ENCODE assay signal across 7 mouse cellular contexts in the genomic region with DNA sequence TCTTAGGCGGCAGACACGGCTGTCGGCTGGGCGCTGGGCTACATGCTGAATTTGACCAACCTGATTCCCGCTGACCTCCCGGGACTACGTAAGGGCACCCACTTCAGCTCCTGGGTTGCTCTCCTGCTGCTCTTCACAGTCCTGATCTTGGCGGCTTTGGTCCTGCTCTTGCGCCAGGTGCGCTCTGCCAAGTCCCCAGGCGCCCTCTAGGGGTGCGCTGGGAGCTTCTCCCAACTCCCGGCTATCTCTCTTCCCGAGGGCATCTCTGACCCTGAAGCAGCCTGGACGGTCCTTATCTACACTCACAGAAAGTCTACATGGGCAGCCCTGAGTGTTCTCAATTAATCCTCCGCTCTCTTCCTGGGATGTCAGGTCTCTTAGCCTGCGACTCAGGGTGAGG. TPM values are rescaled to one million over a fixed set of nuclear protein-coding genes. Genes with fewer than 3 reads are reported as not detected.
A peak's percentile ranks its signal among the peaks of the same experiment; 100 is the strongest.
DNase-seq lines count a peak whose midpoint lies in the region; ATAC-seq and TF ChIP-seq lines count a peak whose summit lies in the region.

No protein-coding gene starts in this region.

- WGBS in forebrain, embryonic 15.5 days = 5% methylated on average over 17 of the region's 17 CpGs
- WGBS in hindbrain, embryonic 12.5 days = 2% methylated on average over 17 of the region's 17 CpGs
- WGBS in limb, embryonic 15.5 days = 3% methylated on average over 17 of the region's 17 CpGs
- 3% methylated on average over 17 of the region's 17 CpGs for WGBS in midbrain, embryonic 16.5 days

- peak; percentile 68 for DNase-seq in NIH3T3 (ENCODE audit: low read depth)
- DNase-seq in brain, embryonic 14.5 days (ENCODE audit: low read depth) = peak; percentile 76
- peak; percentile 74 for DNase-seq in testis, postnatal 10 days (ENCODE audit: low spot score)

- H3K4me3 ChIP-seq in forebrain, embryonic 15.5 days = peak overlapping the region; percentile 41
- H3K4me3 ChIP-seq in hindbrain, embryonic 12.5 days = peak overlapping the region; percentile 14
- H3K4me3 ChIP-seq in limb, embryonic 15.5 days = peak overlapping the region; percentile 9
- H3K4me3 ChIP-seq in midbrain, embryonic 16.5 days (ENCODE audit: low read depth, low read length) = peak overlapping the region; percentile 36

- H3K36me3 ChIP-seq in forebrain, embryonic 15.5 days = no peaks in the 10 kb centered on the region
- H3K36me3 ChIP-seq in hindbrain, embryonic 12.5 days = no peaks in the 10 kb centered on the region
- H3K36me3 ChIP-seq in limb, embryonic 15.5 days = no peaks in the 10 kb centered on the region
- H3K36me3 ChIP-seq in midbrain, embryonic 16.5 days (ENCODE audit: control insufficient read depth, insufficient read depth, low read length) = no peaks in the 10 kb centered on the region

- H3K27me3 ChIP-seq in forebrain, embryonic 15.5 days = peaks cover 43% of the 10 kb centered on the region
- H3K27me3 ChIP-seq in hindbrain, embryonic 12.5 days = peaks cover 65% of the 10 kb centered on the region
- H3K27me3 ChIP-seq in limb, embryonic 15.5 days = peaks cover 98% of the 10 kb centered on the region
- H3K27me3 ChIP-seq in midbrain, embryonic 16.5 days (ENCODE audit: control insufficient read depth, insufficient read depth, low read depth, low read length) = peaks cover 42% of the 10 kb centered on the region

- no peak overlapping the region for H3K27ac ChIP-seq in forebrain, embryonic 15.5 days (replicated peaks)
- H3K27ac ChIP-seq in hindbrain, embryonic 12.5 days = no peak overlapping the region
- H3K27ac ChIP-seq in limb, embryonic 15.5 days = no peak overlapping the region
- no peak overlapping the region for H3K27ac ChIP-seq in midbrain, embryonic 16.5 days (ENCODE audit: low read length)

- peak overlapping the region; percentile 60 for H3K4me2 ChIP-seq in forebrain, embryonic 15.5 days (replicated peaks)
- H3K4me2 ChIP-seq in hindbrain, embryonic 12.5 days (replicated peaks) = peak overlapping the region; percentile 44
- H3K4me2 ChIP-seq in limb, embryonic 15.5 days = no peak overlapping the region; the same call in 1 of the 2 replicates
- H3K4me2 ChIP-seq in midbrain, embryonic 16.5 days (ENCODE audit: low read length) = peak overlapping the region; percentile 68

- peak overlapping the region; percentile 45 for H3K9ac ChIP-seq in forebrain, embryonic 15.5 days (replicated peaks)
- H3K9ac ChIP-seq in hindbrain, embryonic 12.5 days = no peak overlapping the region
- H3K9ac ChIP-seq in limb, embryonic 15.5 days = no peak overlapping the region
- peak overlapping the region; percentile 63 for H3K9ac ChIP-seq in midbrain, embryonic 16.5 days (ENCODE audit: low read depth, low read length)

- peak; percentile 69 for TF ChIP-seq CTCF in brain, embryonic 14.5 days (IDR thresholded peaks at IDR 0.05; ENCODE audit: borderline replicate concordance, extremely low read depth, insufficient read depth, insufficient read length)

- TF ChIP-seq POLR2A in brain, embryonic 14.5 days (IDR thresholded peaks at IDR 0.05; ENCODE audit: borderline replicate concordance, extremely low read depth, insufficient read depth, insufficient read length, poor library complexity, severe bottlenecking) = no peak

- no peak for ATAC-seq in forebrain, embryonic 15.5 days (replicated peaks)
- no peak for ATAC-seq in hindbrain, embryonic 12.5 days (ENCODE audit: low FRiP score)
- no peak for ATAC-seq in limb, embryonic 15.5 days (ENCODE audit: insufficient number of reproducible peaks, low FRiP score, low TSS enrichment, low read depth)
- no peak for ATAC-seq in midbrain, embryonic 16.5 days

- H3K4me1 ChIP-seq in forebrain, embryonic 15.5 days = peaks cover 39% of the 10 kb centered on the region
- H3K4me1 ChIP-seq in hindbrain, embryonic 12.5 days = peaks cover 33% of the 10 kb centered on the region
- peaks cover 28% of the 10 kb centered on the region for H3K4me1 ChIP-seq in limb, embryonic 15.5 days
- peaks cover 27% of the 10 kb centered on the region for H3K4me1 ChIP-seq in midbrain, embryonic 16.5 days (ENCODE audit: control insufficient read depth, insufficient read depth, low read length)

- H3K9me3 ChIP-seq in forebrain, embryonic 15.5 days = no peaks in the 10 kb centered on the region
- H3K9me3 ChIP-seq in hindbrain, embryonic 12.5 days (replicated peaks) = no peaks in the 10 kb centered on the region
- no peaks in the 10 kb centered on the region for H3K9me3 ChIP-seq in limb, embryonic 15.5 days
- H3K9me3 ChIP-seq in midbrain, embryonic 16.5 days (replicated peaks; ENCODE audit: control insufficient read depth, low read length, poor library complexity, severe bottlenecking) = no peaks in the 10 kb centered on the region

RNA-seq across cellular contexts. Expression of gene Npdc1, which starts 1.6 kb away (rescaled TPM):
- 621 and 644 TPM in 2 replicates for polyA plus RNA-seq in brain, embryonic 14.5 days (2012; rRNA removed)
- polyA plus RNA-seq in forebrain, embryonic 15.5 days (2015; fragmentation: Nextera tagmentation; extraction: Ambion mirVana) = 406 and 408 TPM in 2 replicates
- polyA plus RNA-seq in hindbrain, embryonic 12.5 days (2016; fragmentation: Nextera tagmentation; extraction: Ambion mirVana) = 216 and 225 TPM in 2 replicates
- 51.7 and 54.3 TPM in 2 replicates for polyA plus RNA-seq in limb, embryonic 15.5 days (2015; fragmentation: Nextera tagmentation; extraction: Ambion mirVana)
- 481 and 529 TPM in 2 replicates for polyA plus RNA-seq in midbrain, embryonic 16.5 days (2015; fragmentation: Nextera tagmentation; extraction: Ambion mirVana)

RNA-seq across cellular contexts. Expression of gene Entpd2, which starts 5.1 kb away (rescaled TPM):
- 2.2 and 2.3 TPM in 2 replicates for polyA plus RNA-seq in brain, embryonic 14.5 days (2012; rRNA removed)
- 3.6 and 4.8 TPM in 2 replicates for polyA plus RNA-seq in forebrain, embryonic 15.5 days (2015; fragmentation: Nextera tagmentation; extraction: Ambion mirVana)
- polyA plus RNA-seq in hindbrain, embryonic 12.5 days (2016; fragmentation: Nextera tagmentation; extraction: Ambion mirVana) = 0.22 and 0.46 TPM in 2 replicates
- 4.2 and 11.7 TPM in 2 replicates for polyA plus RNA-seq in limb, embryonic 15.5 days (2015; fragmentation: Nextera tagmentation; extraction: Ambion mirVana)
- 3.7 and 9.0 TPM in 2 replicates for polyA plus RNA-seq in midbrain, embryonic 16.5 days (2015; fragmentation: Nextera tagmentation; extraction: Ambion mirVana)

RNA-seq across cellular contexts. Expression of gene Fut7, which starts 22.3 kb away (rescaled TPM):
- polyA plus RNA-seq in brain, embryonic 14.5 days (2012; rRNA removed) = 0.42 and 0.57 TPM in 2 replicates
- polyA plus RNA-seq in forebrain, embryonic 15.5 days (2015; fragmentation: Nextera tagmentation; extraction: Ambion mirVana) = 0.20 TPM in 1 of 2 replicates, not detected in the other
- 0.53 TPM in 1 of 2 replicates, not detected in the other for polyA plus RNA-seq in hindbrain, embryonic 12.5 days (2016; fragmentation: Nextera tagmentation; extraction: Ambion mirVana)
- polyA plus RNA-seq in limb, embryonic 15.5 days (2015; fragmentation: Nextera tagmentation; extraction: Ambion mirVana) = 0.18 TPM in 1 of 2 replicates, not detected in the other
- polyA plus RNA-seq in midbrain, embryonic 16.5 days (2015; fragmentation: Nextera tagmentation; extraction: Ambion mirVana) = 0.09 and 0.80 TPM in 2 replicates

RNA-seq across cellular contexts. Expression of gene Abca2, which starts 27.7 kb away (rescaled TPM):
- polyA plus RNA-seq in brain, embryonic 14.5 days (2012; rRNA removed) = 29.8 and 60.6 TPM in 2 replicates
- polyA plus RNA-seq in forebrain, embryonic 15.5 days (2015; fragmentation: Nextera tagmentation; extraction: Ambion mirVana) = 11.6 and 14.1 TPM in 2 replicates
- polyA plus RNA-seq in hindbrain, embryonic 12.5 days (2016; fragmentation: Nextera tagmentation; extraction: Ambion mirVana) = 10.1 and 10.6 TPM in 2 replicates
- 4.2 and 5.9 TPM in 2 replicates for polyA plus RNA-seq in limb, embryonic 15.5 days (2015; fragmentation: Nextera tagmentation; extraction: Ambion mirVana)
- polyA plus RNA-seq in midbrain, embryonic 16.5 days (2015; fragmentation: Nextera tagmentation; extraction: Ambion mirVana) = 17.3 and 18.3 TPM in 2 replicates

RNA-seq across cellular contexts. Expression of gene Sapcd2, which starts 28.6 kb away (rescaled TPM):
- 20.1 and 48.8 TPM in 2 replicates for polyA plus RNA-seq in brain, embryonic 14.5 days (2012; rRNA removed)
- 31.9 and 32.6 TPM in 2 replicates for polyA plus RNA-seq in forebrain, embryonic 15.5 days (2015; fragmentation: Nextera tagmentation; extraction: Ambion mirVana)
- 31.9 and 41.4 TPM in 2 replicates for polyA plus RNA-seq in hindbrain, embryonic 12.5 days (2016; fragmentation: Nextera tagmentation; extraction: Ambion mirVana)
- 30.5 and 31.9 TPM in 2 replicates for polyA plus RNA-seq in limb, embryonic 15.5 days (2015; fragmentation: Nextera tagmentation; extraction: Ambion mirVana)
- polyA plus RNA-seq in midbrain, embryonic 16.5 days (2015; fragmentation: Nextera tagmentation; extraction: Ambion mirVana) = 9.0 and 9.2 TPM in 2 replicates

Comparison
In these comparisons a context has a peak if more than half of its experiments do, and no peak if none do; other contexts are left out.
1. H3K9ac ChIP-seq: peak in forebrain, embryonic 15.5 days (single experiment) and midbrain, embryonic 16.5 days (single experiment); none in hindbrain, embryonic 12.5 days (single experiment) and limb, embryonic 15.5 days (single experiment).
2. Peak in every context shown above with its lines, with median percentiles within 50 percentile points of each other: DNase-seq and H3K4me3 ChIP-seq.